Mouse (Mus musculus): ENCODE measurements at regions not wholly inside any gene's neighbourhood (a gene's known extent, or its start where the extent isn't known, plus 50 kb on each side); places are given as distances from the start of the nearest gene placed in this dataset.

- Histone ChIP-seq H3K4me3 (ENCODE audit: insufficient read depth, poor library complexity, severe bottlenecking) (no peak overlapping the region), H3K79me2 (ENCODE audit: control insufficient read depth, insufficient read depth) (no peaks in the 10 kb centered on the region), H3ac (ENCODE audit: control insufficient read depth, insufficient read length, low read depth) (no peak overlapping the region), H3K27me3 (ENCODE audit: control insufficient read depth, insufficient read depth, insufficient read length) (no peaks in the 10 kb centered on the region), H3K36me3 (ENCODE audit: control insufficient read depth, insufficient read depth) (no peaks in the 10 kb centered on the region), H3K79me3 (ENCODE audit: low read depth) (no peaks in the 10 kb centered on the region)
- TF ChIP-seq FOSL1 (IDR thresholded peaks at IDR 0.05; ENCODE audit: insufficient read depth, low read length, poor library complexity, severe bottlenecking) (peak; percentile 92), MYOD1 (IDR thresholded peaks at IDR 0.05; ENCODE audit: control insufficient read depth, insufficient read length, low read depth) (peak; percentile 23), CTCF (IDR thresholded peaks at IDR 0.05; ENCODE audit: control insufficient read depth, insufficient read depth, insufficient read length) (no peak), MAX (IDR thresholded peaks at IDR 0.05) (peak; percentile 42), CEBPB (IDR thresholded peaks at IDR 0.05; ENCODE audit: low read depth) (peak; percentile 2)
Observed at GRCm38 (mm10) chr10:111583744-111584152, 77.7 kb downstream of the Phlda1 start.

DNA sequence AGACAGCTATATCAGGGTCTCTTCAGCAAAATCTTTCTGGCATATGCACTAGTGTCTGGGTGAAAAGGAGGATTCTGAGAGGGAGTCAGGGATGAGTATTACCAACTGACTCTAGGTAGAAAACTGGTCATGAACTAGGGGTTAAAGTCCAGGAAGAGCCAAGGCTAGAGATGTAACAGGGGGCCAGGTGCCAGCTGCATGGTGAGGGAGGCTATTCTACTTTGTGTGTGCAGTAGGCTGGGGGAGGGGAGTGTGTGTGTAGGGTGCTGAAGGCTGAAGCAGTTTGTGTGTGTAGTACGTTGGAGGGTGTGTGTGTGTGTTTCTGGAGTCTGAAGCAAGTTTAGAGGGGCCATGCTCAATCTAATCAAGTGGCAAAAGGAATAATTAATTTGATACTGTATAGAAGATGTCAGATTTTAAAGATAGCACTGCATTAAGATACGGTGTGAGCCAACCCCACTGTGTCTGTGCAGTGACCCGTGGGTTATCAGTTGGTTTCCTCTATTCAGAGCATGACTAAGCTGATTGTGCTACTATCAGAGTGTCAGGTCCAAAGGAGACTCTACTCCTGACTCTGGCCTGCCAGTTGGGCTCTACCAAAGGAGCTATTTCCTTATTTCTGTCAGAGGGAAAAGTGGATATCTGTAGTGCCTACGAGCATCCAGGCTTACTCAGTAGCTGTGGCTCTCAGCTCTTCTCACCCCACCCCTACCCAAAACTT, 82.0 kb downstream of the Phlda1 start:
- H3K4me3 ChIP-seq (ENCODE audit: insufficient read depth, poor library complexity, severe bottlenecking): no peak overlapping the region
- no peaks in the 10 kb centered on the region for H3K79me3 ChIP-seq (ENCODE audit: low read depth)
- H3ac ChIP-seq (ENCODE audit: control insufficient read depth, insufficient read length, low read depth): no peak overlapping the region
- no peaks in the 10 kb centered on the region for H3K79me2 ChIP-seq (ENCODE audit: control insufficient read depth, insufficient read depth)
- H3K36me3 ChIP-seq (ENCODE audit: control insufficient read depth, insufficient read depth): no peaks in the 10 kb centered on the region
- TF ChIP-seq CTCF (IDR thresholded peaks at IDR 0.05; ENCODE audit: control insufficient read depth, insufficient read depth, insufficient read length) (no peak), CEBPB (IDR thresholded peaks at IDR 0.05; ENCODE audit: low read depth) (no peak), MYOG (IDR thresholded peaks at IDR 0.05; ENCODE audit: control insufficient read depth, extremely low read depth, insufficient read length) (no peak), MYOD1 (IDR thresholded peaks at IDR 0.05; ENCODE audit: control insufficient read depth, insufficient read length, low read depth) (no peak), MAX (IDR thresholded peaks at IDR 0.05) (no peak), FOSL1 (IDR thresholded peaks at IDR 0.05; ENCODE audit: insufficient read depth, low read length, poor library complexity, severe bottlenecking) (no peak), USF1 (IDR thresholded peaks at IDR 0.05; ENCODE audit: low read depth) (no peak)
- no peaks in the 10 kb centered on the region for H3K27me3 ChIP-seq (ENCODE audit: control insufficient read depth, insufficient read depth, insufficient read length)

GRCm38 (mm10) chr10:111589186-111589585, 83.1 kb downstream of the Phlda1 start:
- TF ChIP-seq MAX (IDR thresholded peaks at IDR 0.05) (no peak), MYOD1 (IDR thresholded peaks at IDR 0.05; ENCODE audit: control insufficient read depth, insufficient read length, low read depth) (no peak), USF1 (IDR thresholded peaks at IDR 0.05; ENCODE audit: low read depth) (no peak), FOSL1 (IDR thresholded peaks at IDR 0.05; ENCODE audit: insufficient read depth, low read length, poor library complexity, severe bottlenecking) (no peak), CTCF (IDR thresholded peaks at IDR 0.05; ENCODE audit: control insufficient read depth, insufficient read depth, insufficient read length) (no peak), MYOG (IDR thresholded peaks at IDR 0.05; ENCODE audit: control insufficient read depth, extremely low read depth, insufficient read length) (no peak), CEBPB (IDR thresholded peaks at IDR 0.05; ENCODE audit: low read depth) (no peak)
- Histone ChIP-seq H3K36me3 (ENCODE audit: control insufficient read depth, insufficient read depth) (no peaks in the 10 kb centered on the region), H3ac (ENCODE audit: control insufficient read depth, insufficient read length, low read depth) (no peak overlapping the region), H3K79me3 (ENCODE audit: low read depth) (no peaks in the 10 kb centered on the region), H3K27me3 (ENCODE audit: control insufficient read depth, insufficient read depth, insufficient read length) (no peaks in the 10 kb centered on the region), H3K79me2 (ENCODE audit: control insufficient read depth, insufficient read depth) (no peaks in the 10 kb centered on the region), H3K4me3 (ENCODE audit: insufficient read depth, poor library complexity, severe bottlenecking) (no peak overlapping the region)

DNA sequence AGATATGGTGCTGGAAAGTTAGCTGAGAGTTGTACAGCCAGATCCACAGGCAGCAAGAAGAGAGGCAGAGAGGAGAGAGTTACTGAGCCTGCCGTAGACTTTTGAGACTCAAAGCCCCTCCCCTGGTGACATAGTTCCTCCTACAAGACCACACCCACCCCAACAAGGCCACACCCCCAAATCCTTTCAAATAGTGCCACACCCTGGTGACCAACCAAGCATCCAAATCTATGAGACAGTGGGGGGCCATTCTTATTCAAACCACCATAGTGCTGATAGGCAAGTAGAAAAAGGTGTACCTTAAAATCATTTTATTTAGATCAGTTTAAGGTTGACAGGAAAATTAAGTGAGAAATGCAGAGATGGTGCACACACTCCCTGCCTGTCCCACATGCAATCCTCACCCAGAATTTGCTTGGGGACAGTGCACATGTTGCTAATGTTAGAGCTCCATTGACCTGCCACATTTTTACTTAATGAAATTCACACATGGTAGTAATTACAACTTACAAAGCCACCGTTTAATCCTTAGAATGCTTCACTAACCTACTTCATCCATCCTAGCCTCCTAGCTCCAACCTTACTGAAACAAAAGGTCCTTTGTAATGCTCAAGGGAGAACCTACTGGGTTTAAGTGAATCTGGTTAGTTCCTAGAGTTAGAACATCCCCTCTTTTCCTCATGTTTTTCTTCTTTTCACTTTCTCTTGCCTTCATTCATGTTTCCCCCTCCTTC, 86.5 kb downstream of the Phlda1 start:
- no peaks in the 10 kb centered on the region for H3K27me3 ChIP-seq (ENCODE audit: control insufficient read depth, insufficient read depth, insufficient read length)
- TF ChIP-seq CEBPB (IDR thresholded peaks at IDR 0.05; ENCODE audit: low read depth) (no peak), USF1 (IDR thresholded peaks at IDR 0.05; ENCODE audit: low read depth) (no peak), FOSL1 (IDR thresholded peaks at IDR 0.05; ENCODE audit: insufficient read depth, low read length, poor library complexity, severe bottlenecking) (no peak), CTCF (IDR thresholded peaks at IDR 0.05; ENCODE audit: control insufficient read depth, insufficient read depth, insufficient read length) (no peak), MYOG (IDR thresholded peaks at IDR 0.05; ENCODE audit: control insufficient read depth, extremely low read depth, insufficient read length) (no peak), MAX (IDR thresholded peaks at IDR 0.05) (no peak), MYOD1 (IDR thresholded peaks at IDR 0.05; ENCODE audit: control insufficient read depth, insufficient read length, low read depth) (no peak)
- H3ac ChIP-seq (ENCODE audit: control insufficient read depth, insufficient read length, low read depth): no peak overlapping the region
- no peak overlapping the region for H3K4me3 ChIP-seq (ENCODE audit: insufficient read depth, poor library complexity, severe bottlenecking)
- H3K79me3 ChIP-seq (ENCODE audit: low read depth): no peaks in the 10 kb centered on the region
- H3K36me3 ChIP-seq (ENCODE audit: control insufficient read depth, insufficient read depth): no peaks in the 10 kb centered on the region
- no peaks in the 10 kb centered on the region for H3K79me2 ChIP-seq (ENCODE audit: control insufficient read depth, insufficient read depth)

GRCm38 (mm10) chr10:111593280-111593679, 87.2 kb downstream of the Phlda1 start:
- no peaks in the 10 kb centered on the region for H3K79me3 ChIP-seq (ENCODE audit: low read depth)
- H3K4me3 ChIP-seq (ENCODE audit: insufficient read depth, poor library complexity, severe bottlenecking): no peak overlapping the region
- H3K79me2 ChIP-seq (ENCODE audit: control insufficient read depth, insufficient read depth): no peaks in the 10 kb centered on the region
- no peaks in the 10 kb centered on the region for H3K27me3 ChIP-seq (ENCODE audit: control insufficient read depth, insufficient read depth, insufficient read length)
- H3K36me3 ChIP-seq (ENCODE audit: control insufficient read depth, insufficient read depth): no peaks in the 10 kb centered on the region
- TF ChIP-seq MYOD1 (IDR thresholded peaks at IDR 0.05; ENCODE audit: control insufficient read depth, insufficient read length, low read depth): no peak
- no peak for TF ChIP-seq CTCF (IDR thresholded peaks at IDR 0.05; ENCODE audit: control insufficient read depth, insufficient read depth, insufficient read length)
- no peak for TF ChIP-seq MYOG (IDR thresholded peaks at IDR 0.05; ENCODE audit: control insufficient read depth, extremely low read depth, insufficient read length)
- TF ChIP-seq MAX (IDR thresholded peaks at IDR 0.05): no peak
- TF ChIP-seq FOSL1 (IDR thresholded peaks at IDR 0.05; ENCODE audit: insufficient read depth, low read length, poor library complexity, severe bottlenecking): no peak
- no peak for TF ChIP-seq CEBPB (IDR thresholded peaks at IDR 0.05; ENCODE audit: low read depth)
- TF ChIP-seq USF1 (IDR thresholded peaks at IDR 0.05; ENCODE audit: low read depth): no peak
- H3ac ChIP-seq (ENCODE audit: control insufficient read depth, insufficient read length, low read depth): no peak overlapping the region

Measured in C2C12 (cell line).